14 mouse cellular contexts compared by ENCODE assay signal in genomic region chrX:71661794-71662193, GRCm38 (mm10). TPM values are rescaled to one million over a fixed set of nuclear protein-coding genes. Genes with fewer than 3 reads are reported as not detected.
DNase-seq lines count a peak whose midpoint lies in the region; ATAC-seq lines count a peak whose summit lies in the region.
"Had no signal": no experiment of that assay in that cellular context is flagged by ENCODE, and none has a peak within 500 bp of the region (broad histone marks: within the 10 kb centered on the region; RNA-seq: fewer than 3 reads in every experiment).

No protein-coding gene starts in this region.

- H3K36me3 ChIP-seq in heart, embryonic 15.5 days: no peaks in the 10 kb centered on the region
- no peaks in the 10 kb centered on the region for H3K36me3 ChIP-seq in forebrain, embryonic 14.5 days (ENCODE audit: control insufficient read depth, insufficient read depth, low read length)
- H3K36me3 ChIP-seq in hindbrain, embryonic 16.5 days (ENCODE audit: control insufficient read depth, insufficient read depth, low read length): no peaks in the 10 kb centered on the region
- H3K36me3 ChIP-seq in midbrain, embryonic 15.5 days (replicated peaks): no peaks in the 10 kb centered on the region
- H3K36me3 ChIP-seq: heart, embryonic 10.5 days; kidney, embryonic 15.5 days; liver, embryonic 13.5 days; neural tube, embryonic 12.5 days had no signal

- no peak for ATAC-seq in heart, embryonic 15.5 days (replicated peaks; ENCODE audit: insufficient number of reproducible peaks, insufficient read depth, low FRiP score, low read depth)
- no peak for ATAC-seq in forebrain, embryonic 14.5 days
- ATAC-seq in hindbrain, embryonic 16.5 days: no peak
- ATAC-seq in midbrain, embryonic 15.5 days (replicated peaks): peak; percentile 53

- H3K4me1 ChIP-seq in heart, embryonic 15.5 days (replicated peaks): no peaks in the 10 kb centered on the region
- H3K4me1 ChIP-seq in forebrain, embryonic 14.5 days (ENCODE audit: control insufficient read depth, insufficient read depth, low read length): no peaks in the 10 kb centered on the region
- H3K4me1 ChIP-seq in hindbrain, embryonic 16.5 days (ENCODE audit: control insufficient read depth, insufficient read depth, low read depth, low read length): peaks cover 2% of the 10 kb centered on the region; the same call in 1 of the 2 replicates
- H3K4me1 ChIP-seq in midbrain, embryonic 15.5 days: peaks cover 5% of the 10 kb centered on the region; the same call in 1 of the 2 replicates
- H3K4me1 ChIP-seq: heart, embryonic 10.5 days; liver, embryonic 13.5 days; neural tube, embryonic 12.5 days had no signal

- H3K4me3 ChIP-seq in heart, embryonic 15.5 days: no peak overlapping the region
- no peak overlapping the region for H3K4me3 ChIP-seq in forebrain, embryonic 14.5 days (ENCODE audit: low read depth, low read length)
- peak overlapping the region; percentile 19 for H3K4me3 ChIP-seq in hindbrain, embryonic 16.5 days (ENCODE audit: low read length)
- H3K4me3 ChIP-seq in midbrain, embryonic 15.5 days: peak overlapping the region; percentile 24
- H3K4me3 ChIP-seq: heart, embryonic 10.5 days; kidney, embryonic 15.5 days; liver, embryonic 13.5 days; neural tube, embryonic 12.5 days had no signal

- 0 out of 2 replicates have a peak overlapping the region, but pooled peaks have one; percentile 10 for H3K4me2 ChIP-seq in heart, embryonic 15.5 days
- peak overlapping the region; percentile 36 for H3K4me2 ChIP-seq in forebrain, embryonic 14.5 days (ENCODE audit: low read length)
- H3K4me2 ChIP-seq in hindbrain, embryonic 16.5 days (ENCODE audit: low read length): peak overlapping the region; percentile 47
- peak overlapping the region; percentile 42 for H3K4me2 ChIP-seq in midbrain, embryonic 15.5 days
- H3K4me2 ChIP-seq: kidney, embryonic 15.5 days; liver, embryonic 13.5 days; neural tube, embryonic 12.5 days had no signal

- peaks cover 87% of the 10 kb centered on the region for H3K27me3 ChIP-seq in heart, embryonic 15.5 days
- H3K27me3 ChIP-seq in forebrain, embryonic 14.5 days (replicated peaks; ENCODE audit: control insufficient read depth, insufficient read depth, low read length): peaks cover 37% of the 10 kb centered on the region
- H3K27me3 ChIP-seq in hindbrain, embryonic 16.5 days (replicated peaks; ENCODE audit: control insufficient read depth, insufficient read depth, low read length): peaks cover 10% of the 10 kb centered on the region
- peaks cover 33% of the 10 kb centered on the region for H3K27me3 ChIP-seq in midbrain, embryonic 15.5 days (replicated peaks)

- H3K9ac ChIP-seq in heart, embryonic 15.5 days: no peak overlapping the region
- H3K9ac ChIP-seq in forebrain, embryonic 14.5 days (ENCODE audit: low read length): no peak overlapping the region
- H3K9ac ChIP-seq in hindbrain, embryonic 16.5 days (ENCODE audit: low read depth, low read length): no peak overlapping the region
- no peak overlapping the region for H3K9ac ChIP-seq in midbrain, embryonic 15.5 days
- H3K9ac ChIP-seq: kidney, embryonic 15.5 days; liver, embryonic 13.5 days; neural tube, embryonic 12.5 days had no signal

- no peak for DNase-seq in heart, postnatal 4 days
- DNase-seq in forebrain, embryonic 14.5 days (ENCODE audit: low spot score): peak; percentile 21
- DNase-seq in cerebellum, adult 9-11 months: no peak
- DNase-seq in urinary bladder, adult 18-20 months (ENCODE audit: low spot score in 2 of 2): no peak
- DNase-seq in lung, postnatal 4 days: no peak
- DNase-seq: cerebellum, adult 8-10 months; liver, embryonic 13.5 days had no signal

- H3K9me3 ChIP-seq in heart, embryonic 15.5 days (replicated peaks): no peaks in the 10 kb centered on the region; the same call in 1 of the 2 replicates
- H3K9me3 ChIP-seq in forebrain, embryonic 14.5 days (replicated peaks; ENCODE audit: control insufficient read depth, low read length): peaks cover 6% of the 10 kb centered on the region; the same call in 1 of the 2 replicates
- peaks cover 10% of the 10 kb centered on the region for H3K9me3 ChIP-seq in hindbrain, embryonic 16.5 days (ENCODE audit: control insufficient read depth, low read length)
- peaks cover 6% of the 10 kb centered on the region; the same call in 1 of the 2 replicates for H3K9me3 ChIP-seq in midbrain, embryonic 15.5 days
- H3K9me3 ChIP-seq: kidney, embryonic 15.5 days had no signal

- whole genome bisulfite sequencing in heart, embryonic 15.5 days: 15% methylated on average over 14 of the region's 14 CpGs
- WGBS in forebrain, embryonic 14.5 days: 39% methylated on average over 14 of the region's 14 CpGs
- WGBS in hindbrain, embryonic 16.5 days: 28% methylated on average over 14 of the region's 14 CpGs
- WGBS in midbrain, embryonic 15.5 days: 25% methylated on average over 14 of the region's 14 CpGs

- no peak overlapping the region for H3K27ac ChIP-seq in heart, embryonic 15.5 days
- H3K27ac ChIP-seq in forebrain, embryonic 14.5 days (ENCODE audit: low read depth, low read length): no peak overlapping the region
- no peak overlapping the region for H3K27ac ChIP-seq in hindbrain, embryonic 16.5 days (ENCODE audit: low read depth, low read length)
- H3K27ac ChIP-seq in midbrain, embryonic 15.5 days: no peak overlapping the region
- H3K27ac ChIP-seq: heart, embryonic 10.5 days; kidney, embryonic 15.5 days; liver, embryonic 13.5 days; neural tube, embryonic 12.5 days had no signal

RNA-seq across cellular contexts. Expression of gene Gpr50, which starts 1.7 kb away (rescaled TPM):
- 0.25 and 0.26 TPM in 2 replicates for polyA plus RNA-seq in heart, embryonic 15.5 days (2015; fragmentation: Nextera tagmentation; extraction: Ambion mirVana)
- under 1 TPM in 1 of 2 experiments, not detected in 1; 0.38 TPM for total RNA-seq in heart, postnatal 4 days (2021)
- 2.4 and 2.7 TPM in 2 replicates for polyA plus RNA-seq in forebrain, embryonic 14.5 days (2014; fragmentation: Nextera tagmentation; extraction: Ambion mirVana)
- 2.3 and 2.5 TPM in 2 replicates for polyA plus RNA-seq in hindbrain, embryonic 16.5 days (2015; fragmentation: Nextera tagmentation; extraction: Ambion mirVana)
- polyA plus RNA-seq in midbrain, embryonic 15.5 days (2015; fragmentation: Nextera tagmentation; extraction: Ambion mirVana): 2.6 and 3.5 TPM in 2 replicates
- total RNA-seq: gastrocnemius, adult 8-10 months had no signal

Comparison
In these comparisons a context has a peak if more than half of its experiments do, and no peak if none do; other contexts are left out.
1. H3K4me3 ChIP-seq: peak in hindbrain, embryonic 16.5 days (single experiment) and midbrain, embryonic 15.5 days (single experiment); none in heart, embryonic 15.5 days (single experiment) and forebrain, embryonic 14.5 days (single experiment).
2. Peak in every context shown above with its lines, with median percentiles within 50 percentile points of each other: H3K4me2 ChIP-seq.